Mouse (Mus musculus): ENCODE measurements at regions not wholly inside any gene's neighbourhood (a gene's known extent, or its start where the extent isn't known, plus 50 kb on each side); places are given as distances from the start of the nearest gene placed in this dataset.

- H3K27ac ChIP-seq (replicated peaks in 1 of 2; ENCODE audit: control insufficient read depth in 1 of 2, insufficient read depth in 1 of 2, low read depth in 2 of 2, low read length in 2 of 2) = no peak overlapping the region
- ATAC-seq (ENCODE audit: insufficient number of reproducible peaks, insufficient read depth, low FRiP score, low read depth) = no peak
- H3K9me3 ChIP-seq (ENCODE audit: control insufficient read depth, low read length) = no peaks in the 10 kb centered on the region
- 68% methylated on average over 3 of the region's 3 CpGs for WGBS
- peaks cover 0 to 4% of the 10 kb centered on the region in 2 experiments; a peak in 2 of 4 replicates for H3K4me1 ChIP-seq (ENCODE audit: control insufficient read depth in 2 of 2, insufficient read depth in 2 of 2, low read length in 2 of 2)
- no peak overlapping the region for H3K4me3 ChIP-seq (ENCODE audit: control insufficient read depth in 1 of 2, insufficient read depth in 1 of 2, low read depth in 1 of 2, low read length in 2 of 2)
- no peaks in the 10 kb centered on the region for H3K27me3 ChIP-seq (ENCODE audit: control insufficient read depth, insufficient read depth, low read length)
- no peaks in the 10 kb centered on the region for H3K36me3 ChIP-seq (ENCODE audit: control insufficient read depth, insufficient read depth, low read length)
- no peak overlapping the region for H3K9ac ChIP-seq (ENCODE audit: low read length)
- no peak overlapping the region for H3K4me2 ChIP-seq (ENCODE audit: low read length)
These were observed 467.5 kb downstream of the 1700129C05Rik start for GRCm38 (mm10) chr14:58675146-58675545.

GRCm38 (mm10) chr14:58663946-58664345, 478.7 kb downstream of the 1700129C05Rik start:
- Histone ChIP-seq H3K9ac (ENCODE audit: low read length) (no peak overlapping the region), H3K36me3 (ENCODE audit: control insufficient read depth, insufficient read depth, low read length) (no peaks in the 10 kb centered on the region), H3K27me3 (ENCODE audit: control insufficient read depth, insufficient read depth, low read length) (no peaks in the 10 kb centered on the region), H3K4me3 (ENCODE audit: control insufficient read depth in 1 of 2, insufficient read depth in 1 of 2, low read depth in 1 of 2, low read length in 2 of 2) (no peak overlapping the region), H3K4me2 (ENCODE audit: low read length) (no peak overlapping the region), H3K27ac (replicated peaks in 1 of 2; ENCODE audit: control insufficient read depth in 1 of 2, insufficient read depth in 1 of 2, low read depth in 2 of 2, low read length in 2 of 2) (no peak overlapping the region), H3K9me3 (ENCODE audit: control insufficient read depth, low read length) (no peaks in the 10 kb centered on the region), H3K4me1 (ENCODE audit: control insufficient read depth in 2 of 2, insufficient read depth in 2 of 2, low read length in 2 of 2) (peaks cover 0 to 3% of the 10 kb centered on the region in 2 experiments; a peak in 1 of 4 replicates)
- no peak for ATAC-seq (ENCODE audit: insufficient number of reproducible peaks, insufficient read depth, low FRiP score, low read depth)
- 50% methylated on average over 1 of the region's 1 CpGs for WGBS

- Histone ChIP-seq H3K27ac (replicated peaks in 1 of 2; ENCODE audit: control insufficient read depth in 1 of 2, insufficient read depth in 1 of 2, low read depth in 2 of 2, low read length in 2 of 2) (no peak overlapping the region), H3K27me3 (ENCODE audit: control insufficient read depth, insufficient read depth, low read length) (no peaks in the 10 kb centered on the region), H3K4me2 (ENCODE audit: low read length) (no peak overlapping the region), H3K4me1 (ENCODE audit: control insufficient read depth in 2 of 2, insufficient read depth in 2 of 2, low read length in 2 of 2) (peaks cover 0 to 3% of the 10 kb centered on the region in 2 experiments; a peak in 1 of 4 replicates), H3K9ac (ENCODE audit: low read length) (no peak overlapping the region), H3K4me3 (ENCODE audit: control insufficient read depth in 1 of 2, insufficient read depth in 1 of 2, low read depth in 1 of 2, low read length in 2 of 2) (no peak overlapping the region), H3K36me3 (ENCODE audit: control insufficient read depth, insufficient read depth, low read length) (no peaks in the 10 kb centered on the region), H3K9me3 (ENCODE audit: control insufficient read depth, low read length) (no peaks in the 10 kb centered on the region)
- ATAC-seq (ENCODE audit: insufficient number of reproducible peaks, insufficient read depth, low FRiP score, low read depth) = no peak
- 83% methylated on average over 5 of the region's 5 CpGs for WGBS
These were observed 480.1 kb downstream of the 1700129C05Rik start for GRCm38 (mm10) chr14:58662601-58663000.

- Histone ChIP-seq H3K27ac (replicated peaks in 1 of 2; ENCODE audit: control insufficient read depth in 1 of 2, insufficient read depth in 1 of 2, low read depth in 2 of 2, low read length in 2 of 2) (no peak overlapping the region), H3K9me3 (ENCODE audit: control insufficient read depth, low read length) (no peaks in the 10 kb centered on the region), H3K27me3 (ENCODE audit: control insufficient read depth, insufficient read depth, low read length) (no peaks in the 10 kb centered on the region), H3K36me3 (ENCODE audit: control insufficient read depth, insufficient read depth, low read length) (no peaks in the 10 kb centered on the region), H3K4me2 (ENCODE audit: low read length) (no peak overlapping the region), H3K9ac (ENCODE audit: low read length) (no peak overlapping the region), H3K4me3 (ENCODE audit: control insufficient read depth in 1 of 2, insufficient read depth in 1 of 2, low read depth in 1 of 2, low read length in 2 of 2) (no peak overlapping the region), H3K4me1 (ENCODE audit: control insufficient read depth in 2 of 2, insufficient read depth in 2 of 2, low read length in 2 of 2) (peaks cover 0 to 3% of the 10 kb centered on the region in 2 experiments; a peak in 1 of 4 replicates)
- no peak for ATAC-seq (ENCODE audit: insufficient number of reproducible peaks, insufficient read depth, low FRiP score, low read depth)
- WGBS = 28% methylated on average over 3 of the region's 3 CpGs
These were observed 481.3 kb downstream of the 1700129C05Rik start for GRCm38 (mm10) chr14:58661416-58661815.

- no peak overlapping the region for H3K4me3 ChIP-seq (ENCODE audit: control insufficient read depth in 1 of 2, insufficient read depth in 1 of 2, low read depth in 1 of 2, low read length in 2 of 2)
- H3K9me3 ChIP-seq (ENCODE audit: control insufficient read depth, low read length) = no peaks in the 10 kb centered on the region
- H3K27me3 ChIP-seq (ENCODE audit: control insufficient read depth, insufficient read depth, low read length) = no peaks in the 10 kb centered on the region
- H3K36me3 ChIP-seq (ENCODE audit: control insufficient read depth, insufficient read depth, low read length) = no peaks in the 10 kb centered on the region
- 64% methylated on average over 2 of the region's 2 CpGs for WGBS
- H3K4me2 ChIP-seq (ENCODE audit: low read length) = no peak overlapping the region
- no peak for ATAC-seq (ENCODE audit: insufficient number of reproducible peaks, insufficient read depth, low FRiP score, low read depth)
- no peak overlapping the region for H3K9ac ChIP-seq (ENCODE audit: low read length)
- H3K27ac ChIP-seq (replicated peaks in 1 of 2; ENCODE audit: control insufficient read depth in 1 of 2, insufficient read depth in 1 of 2, low read depth in 2 of 2, low read length in 2 of 2) = no peak overlapping the region
- H3K4me1 ChIP-seq (ENCODE audit: control insufficient read depth in 2 of 2, insufficient read depth in 2 of 2, low read length in 2 of 2) = peaks cover 0 to 3% of the 10 kb centered on the region in 2 experiments; a peak in 1 of 4 replicates
These were observed 485.4 kb downstream of the 1700129C05Rik start for GRCm38 (mm10) chr14:58657263-58657662.

- Histone ChIP-seq H3K4me1 (ENCODE audit: control insufficient read depth in 2 of 2, insufficient read depth in 2 of 2, low read length in 2 of 2) (peaks cover 0 to 3% of the 10 kb centered on the region in 2 experiments; a peak in 1 of 4 replicates), H3K4me3 (ENCODE audit: control insufficient read depth in 1 of 2, insufficient read depth in 1 of 2, low read depth in 1 of 2, low read length in 2 of 2) (no peak overlapping the region), H3K9ac (ENCODE audit: low read length) (no peak overlapping the region), H3K9me3 (ENCODE audit: control insufficient read depth, low read length) (no peaks in the 10 kb centered on the region), H3K27ac (replicated peaks in 1 of 2; ENCODE audit: control insufficient read depth in 1 of 2, insufficient read depth in 1 of 2, low read depth in 2 of 2, low read length in 2 of 2) (no peak overlapping the region), H3K36me3 (ENCODE audit: control insufficient read depth, insufficient read depth, low read length) (no peaks in the 10 kb centered on the region), H3K4me2 (ENCODE audit: low read length) (no peak overlapping the region), H3K27me3 (ENCODE audit: control insufficient read depth, insufficient read depth, low read length) (no peaks in the 10 kb centered on the region)
- WGBS = 33% methylated on average over 1 of the region's 1 CpGs
- no peak for ATAC-seq (ENCODE audit: insufficient number of reproducible peaks, insufficient read depth, low FRiP score, low read depth)
These were observed 485.8 kb downstream of the 1700129C05Rik start for GRCm38 (mm10) chr14:58656935-58657238.

- WGBS = 57% methylated on average over 4 of the region's 4 CpGs
These were observed 486.3 kb downstream of the 1700129C05Rik start for GRCm38 (mm10) chr14:58656212-58656934.

GRCm38 (mm10) chr14:58653026-58653425, 489.7 kb downstream of the 1700129C05Rik start:
- H3K4me1 ChIP-seq (ENCODE audit: control insufficient read depth in 2 of 2, insufficient read depth in 2 of 2, low read length in 2 of 2) = peaks cover 0 to 3% of the 10 kb centered on the region in 2 experiments; a peak in 1 of 4 replicates
- H3K4me2 ChIP-seq (ENCODE audit: low read length) = no peak overlapping the region
- no peak overlapping the region for H3K9ac ChIP-seq (ENCODE audit: low read length)
- no peaks in the 10 kb centered on the region for H3K36me3 ChIP-seq (ENCODE audit: control insufficient read depth, insufficient read depth, low read length)
- no peaks in the 10 kb centered on the region for H3K9me3 ChIP-seq (ENCODE audit: control insufficient read depth, low read length)
- ATAC-seq (ENCODE audit: insufficient number of reproducible peaks, insufficient read depth, low FRiP score, low read depth) = no peak
- 77% methylated on average over 1 of the region's 1 CpGs for WGBS
- no peak overlapping the region for H3K27ac ChIP-seq (replicated peaks in 1 of 2; ENCODE audit: control insufficient read depth in 1 of 2, insufficient read depth in 1 of 2, low read depth in 2 of 2, low read length in 2 of 2)
- H3K27me3 ChIP-seq (ENCODE audit: control insufficient read depth, insufficient read depth, low read length) = no peaks in the 10 kb centered on the region
- H3K4me3 ChIP-seq (ENCODE audit: control insufficient read depth in 1 of 2, insufficient read depth in 1 of 2, low read depth in 1 of 2, low read length in 2 of 2) = no peak overlapping the region

More at GRCm38 (mm10) chr14:58656212-58656934, 486.3 kb downstream of the 1700129C05Rik start:
- no peak overlapping the region for H3K4me2 ChIP-seq (ENCODE audit: low read length)
- H3K27ac ChIP-seq (replicated peaks in 1 of 2; ENCODE audit: control insufficient read depth in 1 of 2, insufficient read depth in 1 of 2, low read depth in 2 of 2, low read length in 2 of 2) = no peak overlapping the region
- H3K4me3 ChIP-seq (ENCODE audit: control insufficient read depth in 1 of 2, insufficient read depth in 1 of 2, low read depth in 1 of 2, low read length in 2 of 2) = no peak overlapping the region
- ATAC-seq (ENCODE audit: insufficient number of reproducible peaks, insufficient read depth, low FRiP score, low read depth) = no peak
- no peaks in the 10 kb centered on the region for H3K27me3 ChIP-seq (ENCODE audit: control insufficient read depth, insufficient read depth, low read length)
- H3K9me3 ChIP-seq (ENCODE audit: control insufficient read depth, low read length) = no peaks in the 10 kb centered on the region
- peaks cover 0 to under 1% of the 10 kb centered on the region in 2 experiments; a peak in 1 of 4 replicates for H3K4me1 ChIP-seq (ENCODE audit: control insufficient read depth in 2 of 2, insufficient read depth in 2 of 2, low read length in 2 of 2)
- no peak overlapping the region for H3K9ac ChIP-seq (ENCODE audit: low read length)
- no peaks in the 10 kb centered on the region for H3K36me3 ChIP-seq (ENCODE audit: control insufficient read depth, insufficient read depth, low read length)
